Mouse (Mus musculus) kidney, adult 2 months (tissue): Measurements from ENCODE around the gene Defb47.

Experiments used
- CTCF ChIP-seq: fragments of 200-500 bp; conservative IDR thresholded peaks from 2 replicates; pipeline ENCODE4 v1.5.1; 2011; ENCODE audit warnings: low read depth, mild to moderate bottlenecking, control low read depth, low read length, moderate library complexity, mixed read lengths; ENCODE audit not compliant: insufficient read depth, insufficient read length
- POLR2A ChIP-seq: fragments of 200-500 bp; IDR thresholded peaks from one replicate; pipeline ENCODE4 v1.6.1; 2011; ENCODE audit warnings: low read depth, low read length, control low read depth

DNA sequence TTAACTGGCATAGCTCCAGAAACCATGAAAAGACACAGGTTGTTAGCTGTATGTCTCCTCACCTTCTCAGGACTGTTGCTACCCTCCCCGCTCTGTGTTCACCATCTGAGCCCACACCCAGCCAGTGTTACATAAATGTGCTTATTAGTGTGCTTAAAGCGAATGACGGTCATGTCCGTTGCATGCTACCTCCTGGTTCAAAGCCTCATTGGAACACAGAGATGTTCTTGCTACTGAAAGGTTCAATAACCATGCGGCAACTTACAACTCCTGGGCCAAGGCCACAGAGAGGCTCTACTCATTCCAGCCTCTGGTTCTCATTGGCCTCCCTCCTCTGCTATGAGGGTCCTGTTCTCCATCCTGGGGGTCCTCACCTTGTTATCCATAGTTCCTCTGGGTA, 13.6 kb downstream of the Defb47 start, which contains the start of gene Defb43:
- no peak for TF ChIP-seq CTCF
- no peak for TF ChIP-seq POLR2A
